Mouse (Mus musculus) liver, postnatal 0 days (tissue): Measurements from ENCODE around the gene Atrip.

Experiments used
- CTCF ChIP-seq: sonication (generic); IDR thresholded peaks from 2 replicates; pipeline ENCODE4 v1.5.1; 2016; ENCODE audit warnings: antibody characterized with exemption, low read depth
- EP300 ChIP-seq: IDR thresholded peaks from 2 replicates; pipeline ENCODE4 v1.6.1; 2016; ENCODE audit warnings: antibody characterized with exemption, low read depth, mild to moderate bottlenecking

DNA sequence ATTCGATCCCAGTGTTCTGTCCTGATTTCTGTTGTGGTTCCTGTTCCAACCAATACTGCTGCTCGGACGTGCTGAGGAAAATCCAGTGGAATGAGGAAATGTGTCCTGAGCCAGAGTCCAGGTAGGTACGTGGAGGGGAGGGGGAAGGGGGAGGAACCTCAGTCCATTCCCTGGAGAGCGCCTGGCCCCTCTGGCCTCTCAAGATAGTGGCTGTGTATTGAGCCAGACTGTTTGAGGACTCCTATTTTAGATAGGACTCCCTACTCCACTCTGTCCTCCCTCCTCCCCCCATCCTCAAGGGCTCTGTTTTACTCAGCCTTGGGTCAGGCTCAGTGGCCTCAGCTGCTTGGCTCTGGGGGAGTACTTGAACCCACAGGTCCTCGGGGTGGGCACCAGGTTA lies 33.0 kb downstream of the Atrip start:
- no peak for TF ChIP-seq CTCF
- no peak for TF ChIP-seq EP300
